Mouse (Mus musculus) cerebellum, adult 9-11 months (tissue): ENCODE data around the gene Mpv17.

ENCODE experiments used
- DNase-seq: peaks from one replicate; pipeline ENCODE4 v3.0.0; 2022

The Mpv17 gene

DNA sequence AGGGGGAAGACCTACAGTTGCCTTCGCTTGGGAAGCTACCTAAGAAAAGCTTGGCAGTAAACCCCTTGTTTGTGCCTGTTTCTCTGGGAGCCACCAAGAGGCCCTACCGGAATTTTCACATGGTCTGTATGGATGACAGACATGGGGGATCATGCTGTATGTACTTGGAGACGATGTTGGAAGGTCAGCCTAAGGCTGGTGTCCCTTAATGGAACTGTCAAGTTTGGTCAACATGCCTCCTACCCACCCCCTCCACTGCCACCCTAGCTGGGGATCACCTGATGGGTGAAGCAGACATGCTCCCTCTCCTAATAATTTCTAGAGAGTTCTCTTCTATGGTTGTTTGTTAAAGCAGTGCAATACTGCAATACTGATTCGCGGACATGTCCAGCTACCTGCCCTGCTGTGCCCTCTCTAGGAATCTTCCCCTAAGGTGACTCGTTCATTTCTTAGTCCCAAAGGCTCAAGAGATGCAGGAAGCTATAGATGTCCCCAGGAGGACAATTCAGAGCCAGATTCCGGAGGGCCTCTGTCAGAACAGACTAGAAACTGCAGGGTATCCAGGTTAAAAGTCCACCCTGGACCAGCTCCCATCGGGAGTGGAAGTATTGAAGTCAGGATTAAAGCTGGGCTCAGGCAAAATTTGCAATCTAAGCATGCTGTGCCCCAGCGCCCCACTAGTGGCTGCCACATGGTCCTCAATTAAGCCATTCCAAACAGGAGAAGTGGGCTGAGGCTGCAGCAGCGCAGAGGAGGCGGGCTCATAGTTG is 58.2 kb downstream of the Mpv17 start:
- DNase-seq: no peak

DNA sequence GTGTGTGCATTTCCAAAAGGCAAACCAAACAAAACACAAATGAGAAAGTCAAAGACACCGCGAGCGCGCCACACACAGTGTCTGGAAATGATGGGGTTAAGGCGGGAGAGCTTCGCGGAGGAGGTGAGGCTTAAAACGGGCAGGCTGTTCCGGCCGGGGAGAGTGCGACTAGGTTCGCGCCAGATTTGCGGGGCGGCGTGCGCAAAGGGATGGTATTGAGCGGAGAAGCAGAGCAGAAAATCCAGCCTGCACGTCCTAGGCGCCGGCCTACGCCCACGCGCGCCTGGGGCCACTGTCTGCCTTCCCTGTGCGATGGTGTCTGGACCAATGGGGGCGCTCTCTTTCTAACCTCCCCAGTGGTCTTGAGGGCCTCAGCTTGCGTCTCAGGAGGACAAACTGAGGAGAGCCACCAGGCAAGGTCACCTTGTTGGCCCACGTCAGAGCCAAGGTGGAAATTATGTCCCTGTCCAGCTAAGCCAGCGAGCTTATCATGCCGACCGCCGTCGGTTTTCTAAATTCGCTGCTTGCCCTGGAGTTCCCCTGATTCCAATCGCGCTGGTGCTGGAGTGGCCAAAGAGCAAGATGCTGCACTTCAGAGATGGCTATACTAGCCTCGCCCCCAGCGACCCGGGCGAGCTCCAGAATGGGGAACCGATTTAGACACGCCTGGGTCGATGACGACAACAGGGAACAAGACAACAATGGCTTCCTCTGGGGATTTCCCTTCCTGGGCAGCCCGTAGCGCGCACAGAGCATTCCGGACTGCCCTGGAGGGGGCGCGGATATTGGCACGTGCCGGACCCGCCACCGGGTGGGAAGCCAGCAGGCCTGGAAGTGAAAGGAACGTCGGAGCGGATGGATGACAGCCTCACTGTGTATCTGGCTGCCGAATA is 59.0 kb downstream of the Mpv17 start:
- DNase-seq: no peak

DNA sequence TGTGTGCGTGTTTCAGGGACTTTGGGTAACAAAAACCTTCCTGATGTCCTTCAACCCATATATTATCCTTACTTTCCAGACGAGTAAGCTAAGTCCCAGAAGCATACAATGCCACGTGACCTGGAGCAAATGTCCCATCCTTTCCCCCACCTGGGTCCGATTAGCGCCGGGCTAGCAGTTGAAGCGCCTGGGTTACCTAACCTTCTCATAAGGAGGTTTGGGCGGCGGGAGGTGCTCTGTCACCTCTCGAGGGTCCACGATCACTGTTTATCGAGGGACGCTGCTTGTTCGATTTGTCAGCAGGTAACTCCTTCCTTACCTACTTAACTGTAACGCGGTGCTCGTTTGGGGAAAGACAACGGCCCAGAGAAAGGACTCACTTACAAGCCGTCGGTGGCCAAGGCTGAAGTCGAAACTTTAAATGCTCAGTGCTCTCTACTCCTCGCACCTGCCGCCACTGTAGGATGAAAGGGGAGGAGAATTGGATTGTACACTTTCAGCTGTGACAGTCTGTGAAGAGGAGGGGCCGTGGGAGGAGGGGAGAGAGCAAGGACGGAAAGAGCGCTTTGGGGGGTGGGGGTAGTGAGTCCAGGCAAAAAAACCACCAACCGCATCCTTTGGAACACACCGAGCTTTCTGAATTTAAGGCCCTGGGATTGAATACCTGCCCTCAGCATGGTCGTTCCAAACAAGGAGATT is 59.8 kb downstream of the Mpv17 start:
- DNase-seq: no peak

DNA sequence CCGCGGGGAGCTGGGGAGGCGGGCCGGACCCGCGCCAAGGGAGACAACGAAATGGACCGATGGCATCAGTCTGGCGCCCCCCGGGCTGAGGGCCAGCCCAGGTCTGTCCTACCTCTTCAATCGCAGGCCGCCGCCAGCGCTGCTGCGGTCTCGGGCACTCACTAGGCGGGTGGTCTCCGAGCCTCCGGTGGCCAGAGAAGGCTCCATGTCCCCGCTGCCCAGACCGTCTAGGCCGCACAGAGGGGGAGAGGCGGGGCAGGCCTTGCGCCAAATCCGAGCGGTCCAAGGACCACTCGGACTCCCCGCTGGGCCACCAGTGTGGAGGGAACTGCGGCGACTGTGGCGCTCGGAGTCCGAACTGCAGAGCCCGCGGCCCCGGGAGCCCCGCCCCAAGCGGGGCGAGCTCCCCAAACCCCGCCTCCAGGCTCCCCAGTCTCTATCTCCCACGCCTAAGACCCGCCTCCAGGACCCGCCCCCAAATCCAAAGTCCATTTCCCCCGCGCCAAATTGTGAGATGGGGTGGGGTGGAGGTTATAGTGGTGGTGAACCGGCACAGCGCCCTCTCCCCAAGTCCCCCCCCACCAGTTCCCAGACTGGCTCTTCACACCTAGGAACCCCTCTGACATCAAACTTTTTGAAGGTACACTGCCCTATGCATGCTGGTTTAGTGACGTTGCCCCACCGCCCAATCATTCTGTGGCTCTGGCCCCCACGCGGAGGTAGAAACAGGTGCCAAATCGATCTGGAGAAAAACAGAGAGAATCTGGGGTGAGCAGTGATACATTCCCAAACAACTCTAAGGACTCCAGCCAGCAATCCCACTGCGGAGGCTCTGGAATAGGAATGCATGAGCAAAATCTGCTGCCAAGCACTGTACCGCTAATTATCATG is 60.7 kb downstream of the Mpv17 start:
- DNase-seq: no peak

DNA sequence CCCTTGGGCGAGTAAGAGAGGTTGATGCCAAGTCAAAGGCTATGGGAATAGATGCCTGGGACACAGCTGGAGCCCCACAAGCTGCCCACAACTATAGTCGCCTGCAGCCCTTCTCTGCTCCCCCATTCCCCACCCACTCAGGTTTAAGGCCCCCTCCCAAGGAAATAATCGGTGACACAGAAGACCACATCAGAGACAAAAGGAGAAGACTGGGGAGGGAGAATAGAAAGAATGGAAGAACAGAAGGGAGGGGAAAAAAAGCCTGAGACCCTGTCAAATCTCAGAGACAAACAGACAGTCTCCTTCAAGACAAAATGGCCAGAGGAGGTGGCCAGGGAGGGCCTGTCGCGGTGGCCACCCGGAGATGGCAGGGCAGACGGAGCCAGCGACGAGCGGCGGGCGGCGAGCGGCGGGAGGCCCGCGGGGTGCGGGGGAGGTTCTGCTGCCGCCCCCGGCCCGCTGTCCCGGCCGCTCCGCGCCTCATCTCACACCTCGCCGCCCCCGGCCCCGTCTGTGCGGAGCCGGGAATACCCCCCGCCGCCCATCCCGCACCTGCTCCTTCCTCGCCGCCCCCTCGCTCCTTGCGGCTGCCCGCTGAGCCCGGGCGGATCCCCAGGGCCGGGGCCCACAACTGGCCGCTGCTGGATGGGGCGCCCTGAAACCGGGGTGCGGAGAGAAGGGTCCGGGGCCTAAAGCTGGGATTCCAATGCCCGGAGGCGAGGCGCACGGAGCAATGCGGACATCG is 61.6 kb downstream of the Mpv17 start:
- no peak for DNase-seq
